Mouse (Mus musculus) embryonic facial prominence, embryonic 10.5 days (tissue): Measurements from ENCODE around the gene Ddx31. TPM values are rescaled to one million over a fixed set of nuclear protein-coding genes. Genes with fewer than 3 reads are reported as not detected.

Experiments
- DNase-seq: peaks from one replicate; pipeline ENCODE4 v3.0.0-alpha.2; 2017; ENCODE audit warnings: low spot score
- H3K27ac ChIP-seq: fragments of 300-500 bp; sonication (generic); replicated peaks from 2 replicates; pipeline ENCODE4 v1.5.1; 2016; ENCODE audit warnings: mild to moderate bottlenecking
- H3K27me3 ChIP-seq: fragments of 300-500 bp; sonication (generic); replicated peaks from 2 replicates; pipeline ENCODE4 v1.6.1; 2016; ENCODE audit warnings: low read depth, mild to moderate bottlenecking; ENCODE audit not compliant: poor library complexity, severe bottlenecking
- H3K36me3 ChIP-seq: fragments of 300-500 bp; sonication (generic); replicated peaks from 2 replicates; pipeline ENCODE4 v1.6.1; 2016; ENCODE audit warnings: mild to moderate bottlenecking, moderate library complexity
- H3K4me1 ChIP-seq: fragments of 300-500 bp; sonication (generic); 2 replicates; pipeline ENCODE4 v1.6.1; 2016
- H3K4me3 ChIP-seq: fragments of 300-500 bp; sonication (generic); 2 replicates; pipeline ENCODE4 v1.5.1; 2016; ENCODE audit warnings: mild to moderate bottlenecking, moderate library complexity
- H3K9me3 ChIP-seq: fragments of 300-500 bp; sonication (generic); 2 replicates; pipeline ENCODE4 v1.6.1; 2016; ENCODE audit warnings: mild to moderate bottlenecking
- WGBS: fragments of 180-500 bp; shearing (Covaris S2); methylation state at CpG from one replicate; pipeline ENCODE4 v1.1.7; 2016; 5-methylcytosine and 5-hydroxymethylcytosine counted together
- polyA plus RNA-seq: library from polyadenylated mRNA; unstranded; fragments of >200 nt; fragmentation: Nextera tagmentation; extraction: Ambion mirVana; gene quantifications from 2 replicates; pipeline ENCODE4 v1.2.1, GENCODE M21; 2016

Ddx31 gene
- polyA plus RNA-seq, 1 experiment from 2014 or later = 21.8 TPM

- H3K4me1 ChIP-seq = peaks cover 17% of the 10 kb centered on the region
- 0 out of 2 replicates have a peak within 1 kb of the TSS, but pooled peaks have one; percentile 16 for H3K27ac ChIP-seq
- 1% methylated on average over 18 of the region's 18 CpGs for WGBS
- no peak for DNase-seq
- H3K9me3 ChIP-seq = no peaks in the 10 kb centered on the region
- peak within 1 kb of the TSS; percentile 40 for H3K4me3 ChIP-seq
- peaks cover 100% of the 10 kb centered on the region for H3K27me3 ChIP-seq
- H3K36me3 ChIP-seq = no peaks in the 10 kb centered on the region
These were observed 76.3 kb downstream of the Ddx31 start, which contains the start of gene Barhl1 for GRCm38 (mm10) chr2:28916513-28916865. Barhl1 (minus strand) TSS chr2:28916668.

- H3K27ac ChIP-seq = no peak overlapping the region
- no peaks in the 10 kb centered on the region for H3K36me3 ChIP-seq
- DNase-seq = no peak
- H3K4me3 ChIP-seq = no peak overlapping the region
- no peaks in the 10 kb centered on the region for H3K9me3 ChIP-seq
- 3% methylated on average over 11 of the region's 11 CpGs for WGBS
- H3K4me1 ChIP-seq = peaks cover 12% of the 10 kb centered on the region
- H3K27me3 ChIP-seq = peaks cover 100% of the 10 kb centered on the region
These were observed 76.9 kb downstream of the Ddx31 start for GRCm38 (mm10) chr2:28917156-28917517.

- Histone ChIP-seq H3K4me1 (peaks cover 12% of the 10 kb centered on the region), H3K27ac (peak overlapping the region; percentile 16; the same call in 1 of the 2 replicates), H3K27me3 (peaks cover 100% of the 10 kb centered on the region), H3K4me3 (peak overlapping the region; percentile 40), H3K36me3 (no peaks in the 10 kb centered on the region), H3K9me3 (no peaks in the 10 kb centered on the region)
- WGBS = under 1% methylated on average over 73 of the region's 73 CpGs
- peak; percentile 48 for DNase-seq
These were observed 77.5 kb downstream of the Ddx31 start for GRCm38 (mm10) chr2:28917518-28918361.

GRCm38 (mm10) chr2:28919001-28919400, 78.8 kb downstream of the Ddx31 start:
- no peaks in the 10 kb centered on the region for H3K9me3 ChIP-seq
- no peaks in the 10 kb centered on the region for H3K36me3 ChIP-seq
- DNase-seq = no peak
- H3K27me3 ChIP-seq = peaks cover 100% of the 10 kb centered on the region
- H3K4me3 ChIP-seq = no peak overlapping the region
- WGBS = 2% methylated on average over 4 of the region's 4 CpGs
- H3K27ac ChIP-seq = no peak overlapping the region
- H3K4me1 ChIP-seq = peaks cover 12% of the 10 kb centered on the region

GRCm38 (mm10) chr2:28923912-28924311, 83.7 kb downstream of the Ddx31 start:
- Histone ChIP-seq H3K27me3 (peaks cover 97% of the 10 kb centered on the region), H3K4me1 (no peaks in the 10 kb centered on the region), H3K9me3 (no peaks in the 10 kb centered on the region), H3K27ac (no peak overlapping the region), H3K4me3 (no peak overlapping the region), H3K36me3 (no peaks in the 10 kb centered on the region)
- 4% methylated on average over 4 of the region's 4 CpGs for WGBS
- peak; percentile 84 for DNase-seq

GRCm38 (mm10) chr2:28930571-28930970, 90.4 kb downstream of the Ddx31 start:
- Histone ChIP-seq H3K4me1 (peaks cover 4% of the 10 kb centered on the region; the same call in 1 of the 2 replicates), H3K36me3 (no peaks in the 10 kb centered on the region), H3K27me3 (peaks cover 64% of the 10 kb centered on the region), H3K27ac (no peak overlapping the region), H3K9me3 (no peaks in the 10 kb centered on the region), H3K4me3 (no peak overlapping the region)
- 95% methylated on average over 3 of the region's 3 CpGs for WGBS
- DNase-seq = no peak

GRCm38 (mm10) chr2:28938997-28939396, 98.8 kb downstream of the Ddx31 start:
- Histone ChIP-seq H3K9me3 (no peaks in the 10 kb centered on the region), H3K4me1 (peaks cover 33% of the 10 kb centered on the region), H3K27ac (no peak overlapping the region), H3K27me3 (peaks cover 74% of the 10 kb centered on the region), H3K36me3 (no peaks in the 10 kb centered on the region), H3K4me3 (no peak overlapping the region)
- DNase-seq = no peak
- WGBS = 80% methylated on average over 7 of the region's 7 CpGs

- Histone ChIP-seq H3K27ac (no peak overlapping the region), H3K36me3 (no peaks in the 10 kb centered on the region), H3K9me3 (no peaks in the 10 kb centered on the region), H3K4me1 (peaks cover 53% of the 10 kb centered on the region), H3K4me3 (peak overlapping the region; percentile 18; the same call in 1 of the 2 replicates), H3K27me3 (peaks cover 93% of the 10 kb centered on the region)
- 50% methylated on average over 30 of the region's 30 CpGs for WGBS
- DNase-seq = peak; percentile 37
These were observed 103.7 kb downstream of the Ddx31 start for GRCm38 (mm10) chr2:28943666-28944516.

- Histone ChIP-seq H3K27ac (no peak overlapping the region), H3K4me3 (no peak overlapping the region), H3K9me3 (no peaks in the 10 kb centered on the region), H3K27me3 (peaks cover 92% of the 10 kb centered on the region), H3K4me1 (peaks cover 40% of the 10 kb centered on the region), H3K36me3 (no peaks in the 10 kb centered on the region)
- no peak for DNase-seq
- 74% methylated on average over 6 of the region's 6 CpGs for whole genome bisulfite sequencing
These were observed 105.2 kb downstream of the Ddx31 start for GRCm38 (mm10) chr2:28945388-28945787.

GRCm38 (mm10) chr2:28946312-28946711, 106.1 kb downstream of the Ddx31 start:
- H3K4me1 ChIP-seq = peaks cover 40% of the 10 kb centered on the region
- DNase-seq = no peak
- H3K27ac ChIP-seq = no peak overlapping the region
- H3K9me3 ChIP-seq = no peaks in the 10 kb centered on the region
- WGBS = 82% methylated on average over 3 of the region's 3 CpGs
- no peak overlapping the region for H3K4me3 ChIP-seq
- H3K36me3 ChIP-seq = no peaks in the 10 kb centered on the region
- H3K27me3 ChIP-seq = peaks cover 88% of the 10 kb centered on the region

GRCm38 (mm10) chr2:28952981-28953380, 112.8 kb downstream of the Ddx31 start:
- peaks cover 78% of the 10 kb centered on the region for H3K27me3 ChIP-seq
- 34% methylated on average over 8 of the region's 8 CpGs for WGBS

GRCm38 (mm10) chr2:28954595-28954994, 114.4 kb downstream of the Ddx31 start:
- Histone ChIP-seq H3K9me3 (no peaks in the 10 kb centered on the region), H3K27me3 (peaks cover 79% of the 10 kb centered on the region), H3K27ac (no peak overlapping the region), H3K36me3 (no peaks in the 10 kb centered on the region), H3K4me3 (no peak overlapping the region), H3K4me1 (peaks cover 20% of the 10 kb centered on the region)
- DNase-seq = peak; percentile 36
- 80% methylated on average over 9 of the region's 9 CpGs for WGBS

More at GRCm38 (mm10) chr2:28952981-28953380, 112.8 kb downstream of the Ddx31 start:
- Histone ChIP-seq H3K9me3 (no peaks in the 10 kb centered on the region), H3K4me1 (peaks cover 25% of the 10 kb centered on the region), H3K36me3 (no peaks in the 10 kb centered on the region), H3K27ac (no peak overlapping the region), H3K4me3 (no peak overlapping the region)
- DNase-seq = peak; percentile 52
